Mouse (Mus musculus) central nervous system, embryonic 14 days (tissue): ENCODE results near the gene Atf2. TPM values are rescaled to one million over a fixed set of nuclear protein-coding genes. Genes with fewer than 3 reads are reported as not detected.

Experiments
- polyA plus RNA-seq: library from polyadenylated mRNA; depleted of rRNA; stranded (reverse); fragments of >200 nt; gene quantifications from 2 replicates; pipeline ENCODE4 v1.2.3, GENCODE M21; 2012; rRNA removed

Atf2 gene
- 40.9 and 44.2 TPM in 2 replicates for polyA plus RNA-seq

GRCm38 (mm10) chr2:73892464-73893296 is at the start of gene Atf2:
Gene Atf2, minus strand, starts transcription at chr2:73892639.

GRCm38 (mm10) chr2:73911175-73911700 is 18.8 kb upstream of the Atf2 start, which contains the start of gene Atp5g3:
Gene Atp5g3, minus strand, starts transcription at chr2:73911326.

GRCm38 (mm10) chr2:73774786-73775682 is 117.4 kb downstream of the Atf2 start, which contains the start of gene Chn1:
Gene Chn1, minus strand, starts transcription at chr2:73775346.

Other genes with a start within 250 kb of the Atf2 start
- gene Chn1, start 117.3 kb downstream of the Atf2 start, polyA plus RNA-seq, result 181 and 203 TPM in 2 replicates
- gene Atp5g3, start 18.7 kb upstream of the Atf2 start, polyA plus RNA-seq, result 619 and 643 TPM in 2 replicates